Mouse (Mus musculus) ovary, postnatal 14 days (tissue): ENCODE results near the gene Med15.

Experiments used
- DNase-seq: peaks from one replicate; pipeline ENCODE4 v3.0.0; 2022; ENCODE audit warnings: low spot score

Med15 gene

DNA sequence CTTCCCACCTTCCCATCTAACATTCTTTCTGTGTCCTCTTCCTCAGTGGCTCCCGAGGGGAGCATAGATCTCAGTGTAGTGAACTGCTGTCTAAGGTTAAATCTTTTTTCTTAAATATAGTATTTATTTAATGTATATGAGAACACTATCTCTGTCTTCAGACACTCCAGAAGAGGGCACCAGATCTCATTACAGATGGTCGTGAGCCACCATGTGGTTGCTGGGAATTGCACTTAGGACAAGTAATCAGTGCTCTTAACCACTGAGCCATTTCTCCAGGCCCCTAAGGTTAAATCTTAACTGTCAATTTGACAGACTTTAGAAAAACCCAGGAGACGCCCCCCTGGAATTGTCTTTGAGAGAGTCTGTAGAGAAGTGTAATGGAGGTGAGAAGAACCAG lies 670 bp downstream of the Med15 start:
- DNase-seq, result no peak

DNA sequence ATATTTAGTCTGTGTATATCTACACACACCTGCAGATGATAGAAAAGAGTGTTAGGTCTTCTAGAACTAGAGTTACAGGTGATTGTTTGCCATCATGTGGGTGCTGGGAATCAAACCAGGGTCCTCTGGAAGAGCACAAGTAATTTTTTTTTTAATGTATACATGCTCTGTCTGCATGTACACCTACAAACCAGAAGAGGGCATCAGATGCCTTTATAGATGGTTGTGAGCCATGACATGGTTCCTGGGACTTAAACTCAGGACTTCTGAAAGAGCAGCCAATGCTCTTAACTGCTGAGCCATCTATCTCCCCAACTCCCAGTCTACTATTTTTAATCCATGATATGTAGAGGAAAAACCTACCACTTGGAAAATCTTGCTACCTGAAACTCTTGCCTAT lies 2.7 kb downstream of the Med15 start:
- no peak for DNase-seq

DNA sequence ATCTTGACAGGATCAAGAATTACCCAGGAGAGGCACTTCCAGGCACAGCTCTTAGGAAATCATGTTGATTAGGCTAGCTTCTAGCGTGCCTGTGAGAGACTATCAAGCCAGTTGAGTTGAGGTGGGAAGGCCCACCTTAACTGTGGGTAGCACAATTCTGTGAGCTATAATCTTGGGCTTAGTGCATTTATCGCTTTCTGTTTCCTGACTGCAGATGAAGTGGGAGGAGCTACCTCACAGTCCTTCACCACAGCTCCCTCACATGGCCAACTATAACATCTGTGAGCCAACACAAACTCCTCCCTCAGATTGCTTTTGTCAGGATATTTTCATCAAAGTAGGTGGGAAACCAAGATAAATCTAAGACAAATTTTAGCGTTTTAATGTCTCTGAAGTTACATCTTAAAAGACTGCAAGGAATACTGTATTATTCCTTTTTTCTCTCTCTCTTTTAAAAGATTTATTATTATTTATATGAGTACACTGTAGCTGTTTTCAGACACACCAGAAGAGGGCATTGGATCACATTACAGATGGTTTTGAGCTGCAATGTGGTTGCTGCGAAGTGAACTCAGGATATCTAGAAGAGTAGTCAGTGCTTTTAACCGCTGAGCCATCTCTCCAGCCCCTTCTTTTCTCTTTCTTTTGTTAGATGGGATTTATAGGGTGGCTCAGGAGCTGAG lies 5.4 kb downstream of the Med15 start:
- DNase-seq, result peak; percentile 33

DNA sequence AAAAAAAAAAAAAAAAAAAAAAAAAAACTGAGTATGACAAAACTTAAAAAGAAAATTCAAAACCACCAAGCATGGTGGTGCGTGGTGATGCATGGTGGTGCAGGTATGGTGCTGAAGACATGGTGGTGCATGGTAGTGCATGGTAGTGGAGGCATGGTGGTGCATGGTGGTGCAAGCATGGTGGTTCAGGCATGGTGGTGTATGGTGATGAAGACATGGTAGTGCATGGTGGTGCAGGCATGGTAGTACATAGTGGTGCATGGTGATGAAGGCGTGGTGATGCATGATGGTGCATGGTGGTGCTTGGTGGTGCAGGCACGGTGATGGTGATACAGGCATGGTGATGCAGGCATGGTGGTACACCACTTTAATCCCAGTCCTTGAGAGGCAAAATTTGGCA lies 8.2 kb downstream of the Med15 start:
- no peak for DNase-seq

DNA sequence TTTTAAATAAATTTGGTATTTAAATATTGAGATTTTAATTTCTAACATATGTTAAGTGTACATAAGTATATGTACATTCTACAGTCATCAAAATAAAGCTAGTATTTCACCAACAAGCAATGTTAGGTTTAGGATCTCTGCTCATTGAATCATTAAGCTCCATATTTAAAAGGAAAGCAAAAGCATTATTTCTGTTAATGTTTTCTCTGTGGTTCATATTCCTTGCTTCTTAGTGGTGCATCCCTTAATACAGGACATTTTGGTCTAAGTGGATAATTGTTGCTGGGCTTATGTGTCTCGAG lies 9.4 kb downstream of the Med15 start:
- DNase-seq, result no peak

DNA sequence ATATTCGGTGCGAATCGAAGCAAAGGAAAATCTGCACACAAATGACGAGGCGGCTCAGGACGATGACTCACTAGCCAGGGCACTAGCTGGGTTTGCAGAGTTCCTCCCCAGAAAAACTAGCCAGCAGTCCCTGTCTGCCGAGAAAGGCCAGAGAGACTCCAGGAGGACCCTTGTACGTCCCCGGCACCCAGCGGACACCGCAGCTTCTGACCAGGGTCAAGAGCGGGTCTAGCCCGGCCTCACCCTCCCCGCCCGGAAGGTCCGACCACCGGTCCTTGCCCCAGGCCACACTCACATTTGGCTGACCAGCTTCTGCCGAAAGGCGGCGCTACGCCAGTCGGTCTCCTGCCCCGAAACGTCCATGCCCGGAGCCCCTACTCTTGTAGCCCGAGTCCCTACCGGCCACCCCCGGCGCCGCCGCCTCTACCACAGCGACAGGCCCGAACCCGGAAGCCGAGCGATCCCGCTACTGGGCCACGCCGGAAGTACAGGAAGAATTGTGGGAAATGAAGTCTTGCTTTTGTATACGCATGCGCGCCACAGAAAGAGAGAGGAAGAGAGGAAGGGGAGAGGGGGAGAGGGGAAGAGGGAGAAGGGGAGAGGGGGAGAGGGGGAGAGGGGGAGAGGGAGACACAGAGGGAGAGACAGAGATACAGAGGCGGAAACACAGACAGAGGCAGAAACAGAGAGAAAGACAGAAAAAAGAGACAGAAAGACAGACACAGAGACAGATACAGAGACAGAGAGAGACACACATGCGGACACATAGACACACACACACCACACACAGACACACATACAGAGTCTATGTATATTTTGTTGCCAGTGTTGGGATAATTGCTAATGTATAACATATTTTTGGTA lies 10.0 kb downstream of the Med15 start:
- peak; percentile 78 for DNase-seq

DNA sequence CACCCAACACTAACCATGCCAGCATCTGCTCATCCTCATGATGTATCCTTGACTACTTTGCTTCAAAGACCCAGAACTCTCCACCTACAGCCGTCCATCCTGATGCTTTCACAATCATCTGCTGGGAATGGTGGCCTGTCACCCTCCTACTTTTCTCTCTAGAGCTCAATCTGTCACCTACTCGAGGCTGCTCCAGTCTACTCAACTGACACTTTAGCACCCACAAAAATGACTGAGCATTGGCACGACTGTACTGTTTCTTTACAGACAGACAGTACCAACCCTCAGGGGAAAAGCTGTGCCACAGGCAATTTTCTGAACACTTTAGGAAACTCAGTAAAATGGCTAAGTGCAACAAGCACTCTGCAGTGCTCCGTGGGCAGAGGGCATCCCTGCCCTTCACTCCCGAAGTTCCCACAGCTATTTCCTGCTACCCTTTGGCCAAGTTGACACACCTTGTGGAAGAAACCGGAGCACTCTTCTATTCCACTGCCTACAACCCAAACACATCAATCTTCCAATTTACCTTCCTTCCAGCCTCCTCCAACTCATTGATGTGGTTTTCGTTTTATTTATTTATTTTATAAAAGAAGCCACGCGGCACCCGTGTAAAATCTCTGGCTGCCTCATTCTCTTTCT lies 10.8 kb downstream of the Med15 start:
- no peak for DNase-seq

DNA sequence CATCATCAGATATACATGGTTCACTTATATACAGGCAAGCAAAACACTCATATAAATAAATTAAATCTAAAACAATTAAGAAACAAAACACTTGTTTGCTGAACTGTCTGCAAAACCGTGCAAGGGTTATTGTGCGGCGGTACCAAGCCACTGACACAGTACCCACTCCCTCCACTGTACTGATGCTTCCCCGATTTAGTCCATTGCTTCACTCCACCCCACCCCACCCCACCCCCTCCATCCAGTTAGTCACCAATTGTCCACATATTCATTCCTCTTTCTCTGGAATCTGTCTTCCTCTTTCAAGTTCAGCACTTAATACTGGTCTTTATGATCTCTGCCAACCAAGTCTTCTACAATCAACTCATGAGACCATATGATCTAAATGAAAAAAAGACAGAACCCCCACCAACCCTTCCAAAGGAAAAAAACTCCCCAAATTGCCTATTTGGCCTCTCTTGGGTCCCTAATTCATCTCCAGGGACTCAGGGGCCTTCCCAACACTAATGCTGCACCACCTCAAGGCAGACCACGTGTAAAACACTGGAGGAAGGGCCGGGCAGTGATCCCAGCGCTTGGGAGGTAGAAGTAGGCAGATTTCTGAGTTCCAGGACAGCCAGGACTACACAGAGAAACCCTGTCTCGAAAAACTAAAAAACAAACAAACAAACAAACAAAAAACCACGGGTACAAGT lies 11.4 kb downstream of the Med15 start:
- DNase-seq, result no peak

DNA sequence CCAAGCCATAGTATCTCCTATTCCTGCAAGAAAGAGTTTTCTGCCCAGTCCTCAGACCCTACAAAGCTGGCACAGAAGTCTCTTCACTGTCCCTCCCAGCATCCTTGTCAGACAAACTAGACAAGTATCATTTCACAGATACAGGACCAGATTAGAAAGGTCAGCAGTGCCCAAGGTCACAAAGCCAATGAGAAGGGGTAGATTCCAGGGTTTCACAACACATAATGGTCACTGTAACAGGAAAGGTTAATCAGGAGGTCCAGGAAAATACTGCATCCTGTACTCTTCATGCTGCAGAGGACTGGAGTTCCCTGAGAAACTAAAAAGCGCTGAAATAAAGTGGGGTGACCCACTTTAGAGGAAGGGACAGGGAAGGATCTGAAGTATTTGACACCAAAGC lies 14.9 kb downstream of the Med15 start:
- DNase-seq, result no peak

DNA sequence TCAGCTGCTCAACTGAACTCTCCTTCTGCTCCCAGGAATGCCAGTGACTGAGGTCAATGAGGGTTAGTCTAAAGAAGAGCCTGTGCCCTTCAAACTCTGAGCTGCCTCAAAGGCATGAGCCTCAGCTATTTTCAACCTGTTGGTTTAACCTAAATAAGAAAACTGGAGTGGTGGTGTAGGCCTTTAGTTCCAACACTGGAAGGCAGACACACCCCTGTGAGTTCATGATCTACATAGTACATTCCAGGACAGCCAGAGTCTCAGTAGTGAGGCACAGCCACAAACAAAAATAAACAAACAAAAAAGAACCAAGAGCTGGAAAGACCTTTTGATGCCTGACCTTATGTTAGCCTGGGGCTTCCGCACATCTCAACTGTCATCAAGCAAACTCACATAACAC lies 25.1 kb downstream of the Med15 start:
- no peak for DNase-seq

DNA sequence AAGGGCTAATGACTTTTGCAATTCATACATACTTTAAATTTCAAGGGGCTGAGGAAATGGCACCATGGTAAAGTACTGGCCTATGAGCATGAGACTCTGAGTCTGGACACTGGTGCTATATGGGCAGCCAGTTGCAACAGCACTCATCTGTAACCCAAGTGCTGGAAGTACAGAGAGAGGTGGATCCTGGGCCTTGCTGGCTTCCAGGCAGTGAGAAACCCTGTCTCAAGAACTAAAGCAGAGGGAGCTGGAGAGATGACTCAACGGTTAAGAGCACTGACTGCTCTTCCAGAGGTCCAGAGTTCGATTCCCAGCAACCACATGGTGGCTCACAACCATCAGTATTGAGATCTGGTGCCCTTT lies 31.7 kb downstream of the Med15 start:
- no peak for DNase-seq

DNA sequence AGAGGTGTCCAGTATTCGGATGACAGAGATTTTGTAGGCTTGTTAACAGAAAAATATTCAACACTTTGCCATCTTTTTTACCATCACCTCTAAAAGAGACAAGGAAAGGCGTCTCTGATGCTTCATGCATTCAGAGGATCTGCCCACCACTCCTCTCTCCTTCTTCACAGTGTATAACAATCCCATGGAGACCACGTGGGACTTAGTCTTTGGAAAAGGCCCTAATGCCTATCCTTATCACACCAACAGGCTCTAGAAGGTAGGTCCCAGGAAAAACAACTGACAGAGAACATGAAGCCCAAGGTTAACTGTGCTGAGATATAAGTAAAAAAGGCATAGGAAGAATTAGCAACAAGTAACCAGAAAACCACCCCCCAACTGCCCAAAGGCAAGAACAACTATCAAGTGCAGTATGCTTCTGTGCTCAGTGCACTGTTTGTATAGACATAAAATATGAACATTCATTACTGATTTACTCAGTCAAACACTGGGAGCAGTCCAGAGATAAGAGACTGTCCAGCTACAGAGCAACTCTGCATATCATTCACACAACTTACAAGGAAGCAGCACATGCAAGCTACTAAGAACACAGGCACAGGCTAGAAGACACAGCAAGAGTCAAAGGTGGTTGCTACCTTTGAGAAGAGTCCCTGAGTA lies 32.2 kb downstream of the Med15 start:
- no peak for DNase-seq

DNA sequence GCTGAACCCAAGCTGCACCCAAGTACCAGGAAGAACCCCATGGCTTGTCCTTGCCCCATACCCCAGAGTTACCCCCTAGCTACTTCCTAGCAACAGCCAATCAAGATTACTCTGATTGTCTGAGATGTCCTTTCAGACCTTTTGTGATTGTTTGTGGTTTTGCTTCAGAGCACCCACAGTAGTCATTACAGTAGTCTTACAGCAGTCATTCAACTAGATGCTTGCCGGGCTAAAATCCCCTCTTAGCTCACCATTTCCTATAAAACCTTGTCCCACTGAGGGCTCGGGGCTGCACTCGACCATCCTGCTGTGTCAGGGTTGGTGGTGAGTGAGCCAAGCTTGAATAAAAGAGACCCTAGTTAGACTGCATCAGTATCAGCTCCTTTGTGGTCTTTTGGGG lies 37.8 kb downstream of the Med15 start:
- no peak for DNase-seq

DNA sequence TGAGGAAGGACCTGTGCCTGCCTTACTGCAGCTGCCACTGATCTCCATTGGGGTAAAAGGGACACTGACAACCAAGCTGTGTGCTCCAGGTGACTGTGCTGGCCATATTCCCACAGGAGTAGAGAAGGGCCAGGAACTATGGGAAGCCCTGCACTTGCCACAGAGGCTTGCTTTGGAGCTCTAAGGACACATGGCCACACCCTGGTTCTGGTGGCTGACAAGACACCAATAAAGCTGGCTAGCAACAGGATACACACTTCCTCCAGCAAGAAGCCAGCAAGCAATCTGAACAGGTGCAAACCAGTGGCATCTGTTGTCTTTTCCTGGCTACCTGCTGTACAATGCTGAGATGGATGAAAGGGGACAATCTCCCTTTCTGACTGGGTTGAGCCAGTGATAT lies 62.8 kb downstream of the Med15 start:
- no peak for DNase-seq

DNA sequence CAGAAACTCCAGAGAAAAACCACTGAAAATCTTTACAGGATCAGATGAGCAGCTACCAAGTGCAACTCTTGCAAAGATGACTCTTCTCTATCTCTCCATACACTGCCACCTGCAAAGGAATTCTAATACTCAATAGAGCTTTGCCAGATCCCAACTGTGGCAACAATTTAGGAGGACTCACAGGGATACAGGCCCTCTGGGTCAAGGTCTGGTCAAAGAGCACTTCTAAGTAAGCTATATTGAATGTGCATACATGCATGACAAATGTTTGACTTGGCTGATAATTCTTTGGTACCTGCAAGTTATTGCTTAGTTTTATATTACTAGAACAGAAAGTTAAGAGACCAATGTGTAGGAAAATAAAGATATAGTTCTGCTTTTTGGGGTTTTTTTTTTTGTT lies 67.1 kb downstream of the Med15 start:
- no peak for DNase-seq

DNA sequence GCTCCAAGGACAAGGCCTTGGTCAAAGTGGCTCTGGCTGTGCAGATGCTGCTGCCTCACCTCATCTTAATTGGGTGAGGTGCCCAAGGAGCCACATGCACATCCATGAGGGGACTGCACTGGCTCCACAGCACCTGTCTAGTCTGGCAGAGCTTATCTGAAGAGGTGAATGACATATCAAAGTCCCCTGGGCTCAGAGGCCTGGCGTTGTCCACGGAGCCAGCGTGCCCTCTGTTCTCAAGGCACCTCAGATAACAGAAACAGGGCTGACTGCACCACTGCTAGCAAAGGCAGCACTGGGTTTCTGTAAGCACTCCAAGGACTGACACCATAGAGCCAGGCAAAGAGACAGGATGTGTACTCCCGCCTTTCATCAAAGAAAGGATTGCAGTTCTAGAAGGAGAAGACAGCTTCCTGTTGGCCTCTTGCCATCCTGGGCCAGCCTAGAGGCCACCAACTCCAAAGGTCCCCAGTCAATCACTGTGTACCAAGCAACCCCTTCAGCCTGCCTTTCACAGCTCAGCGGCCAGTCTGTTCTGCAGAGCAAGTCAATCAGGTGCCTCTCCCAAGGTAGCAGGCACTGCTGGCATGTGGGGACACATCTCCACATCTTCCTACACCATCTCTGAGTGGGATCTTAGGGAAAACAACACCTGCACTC lies 76.3 kb downstream of the Med15 start:
- no peak for DNase-seq

DNA sequence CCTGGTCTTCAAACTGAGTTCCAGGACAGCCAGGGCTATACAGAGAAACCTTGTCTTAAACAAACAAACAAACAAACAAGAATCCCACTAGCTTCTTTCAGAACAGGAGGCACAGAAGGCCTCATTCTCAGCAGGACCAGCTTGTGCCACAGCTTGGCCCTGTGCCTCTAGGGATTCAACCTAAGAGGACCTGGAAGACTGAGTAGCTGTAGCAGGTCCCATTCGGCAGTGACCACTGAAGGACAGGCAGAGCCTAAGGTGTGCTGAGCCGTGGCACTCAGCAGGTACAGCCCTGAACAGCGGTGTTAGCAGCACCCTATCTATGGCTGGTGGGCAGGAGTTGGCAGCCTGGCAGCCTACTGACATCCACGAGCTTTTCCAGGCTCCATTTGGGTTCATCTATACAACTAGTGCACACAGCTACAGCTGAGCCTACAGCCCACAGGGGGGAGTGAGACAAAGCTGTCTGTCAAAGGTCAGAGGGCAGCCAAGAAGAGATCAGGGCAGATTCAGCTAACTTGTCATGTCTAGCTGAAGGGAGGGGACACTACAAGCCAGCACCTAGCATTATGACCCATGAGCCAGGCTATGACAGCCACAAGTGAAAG lies 78.4 kb downstream of the Med15 start:
- no peak for DNase-seq

DNA sequence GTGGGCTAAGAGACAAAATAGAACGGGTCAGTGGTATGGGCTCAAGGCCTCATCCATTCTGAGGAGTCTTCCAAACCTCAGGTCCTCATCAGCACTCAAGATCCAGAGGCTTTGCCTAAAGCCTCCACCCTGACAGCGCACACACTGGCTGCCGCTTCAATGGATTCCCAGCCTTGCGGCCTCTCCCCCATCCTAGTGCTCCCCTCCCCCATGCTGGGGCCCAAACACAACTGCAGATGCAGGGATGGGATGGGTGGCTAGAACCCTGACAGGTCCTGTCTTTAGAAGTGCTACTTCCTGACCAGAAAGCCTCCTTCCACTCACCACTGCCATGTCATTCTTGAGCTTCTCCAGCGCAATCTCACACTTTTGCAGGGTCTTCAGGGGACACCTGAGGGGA lies 79.1 kb downstream of the Med15 start:
- no peak for DNase-seq

DNA sequence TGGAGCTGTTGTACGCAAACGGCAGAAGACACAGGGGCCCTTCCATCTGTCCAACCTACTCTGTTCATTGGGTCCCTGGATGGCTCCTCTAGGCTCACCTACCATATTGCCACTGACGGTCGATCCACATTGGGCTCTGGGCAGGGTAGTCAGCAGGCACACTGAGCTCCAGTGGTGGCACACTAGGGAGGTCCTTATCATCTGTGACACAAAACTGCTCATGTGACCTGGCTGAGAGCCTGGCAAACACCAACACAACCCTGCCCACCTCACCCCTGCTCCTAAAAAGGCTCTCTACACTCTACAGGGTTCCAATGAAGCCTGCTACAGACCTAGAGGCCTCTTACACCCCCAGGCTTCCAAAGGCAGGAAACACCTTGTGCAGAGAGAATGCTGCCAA lies 80.1 kb downstream of the Med15 start:
- no peak for DNase-seq

DNA sequence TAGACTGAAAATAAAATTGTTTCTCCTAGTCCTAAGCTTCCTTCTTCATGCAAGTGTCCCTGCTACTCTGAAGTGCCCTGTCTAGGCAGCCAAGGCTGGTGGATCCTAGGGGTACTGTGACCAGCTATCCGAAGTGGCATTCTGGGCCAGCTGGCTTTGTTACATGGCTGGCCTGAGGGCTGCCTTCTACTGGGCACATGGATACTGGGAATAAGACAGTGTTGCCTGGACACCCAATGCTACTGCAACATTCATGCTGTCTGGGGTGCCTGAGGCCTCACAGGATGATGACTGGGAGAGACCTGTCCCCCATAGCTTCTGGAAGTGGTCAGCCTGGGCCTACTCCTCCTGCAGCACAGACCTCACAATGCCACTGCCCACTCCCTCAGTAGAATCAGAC lies 82.0 kb downstream of the Med15 start:
- DNase-seq, result no peak

DNA sequence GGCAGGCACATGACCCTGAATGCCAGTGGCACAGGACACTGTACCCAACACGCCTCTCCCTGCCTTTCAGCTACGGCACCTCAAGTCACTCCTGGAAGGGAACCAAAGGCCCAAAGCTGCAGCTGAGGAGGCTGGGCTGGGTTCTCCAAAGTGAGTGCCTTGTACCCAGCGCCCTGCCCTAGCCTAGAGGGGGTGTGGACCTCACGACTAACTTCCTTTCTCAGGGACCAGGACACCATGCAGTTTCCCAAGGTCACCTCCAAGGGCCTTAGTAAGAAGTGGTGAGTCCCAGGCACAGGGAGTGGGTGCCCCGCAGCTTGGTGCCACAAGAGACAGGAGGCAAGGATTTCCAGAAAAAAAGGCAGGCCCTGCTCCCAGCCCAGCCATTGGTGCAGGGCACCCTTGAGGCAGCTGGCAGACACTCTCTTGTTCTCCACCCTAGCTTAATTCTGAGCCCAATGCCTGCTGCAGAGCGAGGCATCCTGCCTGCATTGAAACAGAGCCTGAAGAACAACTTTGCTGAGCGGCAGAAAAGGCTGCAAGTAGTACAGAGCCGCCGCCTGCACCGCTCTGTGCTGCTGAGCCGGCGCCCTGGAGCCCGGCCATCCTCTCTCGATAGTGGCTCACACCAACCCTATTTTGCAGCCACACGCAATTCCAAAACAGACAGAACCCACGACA lies 82.6 kb downstream of the Med15 start:
- DNase-seq, result no peak
